Mouse (Mus musculus) cerebellum, postnatal 10 days (tissue): ENCODE data around the gene Rasal2.

Experiments used
- DNase-seq, 2 experiments: peaks; one replicate each; pipeline ENCODE4 v3.0.0; 2021; ENCODE audit warnings: mixed read lengths in 2 of 2

The Rasal2 gene

DNA sequence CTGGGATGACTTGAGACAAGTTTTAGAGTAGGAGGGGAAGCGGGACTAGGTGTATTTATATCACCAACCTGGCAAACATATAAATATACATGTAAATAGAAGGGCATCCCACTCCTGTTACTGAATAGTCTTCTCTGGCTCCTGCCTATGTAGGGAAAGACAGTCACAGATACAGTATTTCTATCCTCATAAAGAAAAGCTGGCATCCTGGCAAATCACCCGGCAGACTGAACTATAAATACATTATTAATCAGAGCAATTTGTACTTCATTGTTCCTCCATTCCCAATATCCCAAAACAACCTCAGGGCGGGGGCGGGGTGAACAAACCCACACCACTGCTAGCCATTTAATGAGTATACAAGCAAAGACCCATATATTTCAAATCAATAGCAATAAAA is 26.7 kb upstream of the Rasal2 start:
- DNase-seq = no peak

- no peak for DNase-seq
These were observed 25.9 kb upstream of the Rasal2 start for GRCm38 (mm10) chr1:157438290-157438689.

- DNase-seq = no peak
These were observed 23.5 kb upstream of the Rasal2 start for GRCm38 (mm10) chr1:157435926-157436325.

GRCm38 (mm10) chr1:157434404-157434803 is 22.0 kb upstream of the Rasal2 start:
- no peak for DNase-seq

DNA sequence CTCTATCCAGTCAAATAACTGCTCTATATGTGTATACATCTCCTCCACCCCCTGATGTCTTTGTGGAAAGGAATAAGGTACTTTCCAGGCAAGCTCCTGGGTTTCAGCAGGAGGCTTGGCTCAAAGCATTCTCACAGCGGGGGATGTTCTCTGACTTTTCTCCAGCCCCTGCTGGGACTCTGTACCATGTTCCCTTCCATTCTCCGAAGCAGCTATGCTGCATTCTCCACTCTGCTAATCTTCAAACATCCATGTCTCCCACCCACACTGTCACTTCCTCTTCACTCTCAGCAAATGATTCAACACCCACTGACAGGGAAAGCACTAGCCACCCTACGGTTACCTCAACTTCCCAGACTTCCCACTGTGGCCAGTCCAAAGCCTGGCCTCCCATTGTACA is 20.9 kb upstream of the Rasal2 start:
- DNase-seq = peak in 1 of 2 experiments; percentile 44

- no peak for DNase-seq
These were observed 16.0 kb upstream of the Rasal2 start for GRCm38 (mm10) chr1:157428366-157428765.

DNA sequence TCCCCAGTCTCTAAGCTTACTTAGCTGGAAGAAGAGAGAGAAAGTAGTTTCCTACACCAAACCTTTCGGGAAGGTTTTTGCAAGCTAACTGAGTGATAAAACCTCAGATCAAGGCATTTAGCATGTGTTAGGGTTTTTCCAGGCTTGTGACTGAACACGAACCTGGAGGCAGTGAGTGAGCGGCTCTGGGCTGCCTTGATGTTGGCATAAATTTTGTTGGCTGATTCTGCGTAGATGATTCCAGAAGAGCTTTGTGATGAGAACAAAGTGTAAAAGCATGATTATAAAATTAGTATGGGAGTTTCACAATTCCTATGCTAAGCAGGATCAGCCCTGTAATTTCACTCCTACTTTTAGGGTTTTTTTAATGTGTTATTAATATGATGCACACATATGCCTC is 15.2 kb upstream of the Rasal2 start:
- no peak for DNase-seq

DNA sequence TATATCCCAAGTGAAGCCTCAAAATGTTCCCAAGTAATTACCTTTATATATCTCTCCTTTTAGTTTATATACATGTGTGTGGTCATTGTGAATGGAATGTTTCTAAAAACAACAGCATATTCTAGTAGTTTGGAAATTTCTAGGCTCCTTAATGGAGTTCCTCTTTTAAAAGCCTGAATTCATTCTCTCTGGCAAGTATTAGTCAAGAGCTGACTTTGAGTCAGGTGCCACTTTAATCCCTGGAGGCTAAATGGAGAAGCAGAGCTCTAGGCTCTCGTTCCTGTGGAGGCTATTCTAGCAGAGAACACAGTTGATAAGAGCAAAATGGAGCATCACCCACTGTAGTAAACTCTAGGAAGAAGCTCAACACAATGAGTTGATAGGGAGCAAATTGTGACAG is 14.5 kb upstream of the Rasal2 start:
- no peak for DNase-seq

- peak; percentile 25 to 42 for DNase-seq
These were observed 13.5 kb upstream of the Rasal2 start for GRCm38 (mm10) chr1:157425741-157426427.

GRCm38 (mm10) chr1:157417861-157418260 is 5.5 kb upstream of the Rasal2 start:
- DNase-seq = no peak

DNA sequence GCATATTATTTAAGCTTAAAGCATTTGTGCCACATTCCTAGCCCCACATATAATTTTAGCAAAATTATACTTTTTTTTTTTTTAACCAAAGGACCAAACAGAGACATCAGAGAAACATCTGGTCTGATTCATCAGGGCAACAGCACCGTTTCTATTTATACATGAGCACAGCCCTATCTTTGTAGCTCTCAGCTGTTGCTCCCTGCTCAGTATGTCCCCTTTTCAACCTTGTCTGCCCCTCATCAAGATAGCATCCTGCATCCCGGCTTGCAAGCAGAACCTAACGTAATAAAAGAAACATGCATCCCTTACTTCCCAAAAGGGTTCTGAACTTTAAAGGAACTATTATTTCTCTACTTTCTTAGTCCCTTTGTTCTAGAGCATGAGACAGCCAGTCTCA is 5.0 kb upstream of the Rasal2 start:
- no peak for DNase-seq

- no peak for DNase-seq
These were observed 4.2 kb upstream of the Rasal2 start for GRCm38 (mm10) chr1:157416628-157417027.

- no peak for DNase-seq
These were observed 3.4 kb upstream of the Rasal2 start for GRCm38 (mm10) chr1:157415771-157416170.

- peak; percentile 83 to 84 for DNase-seq
These were observed 549 bp downstream of the Rasal2 start for GRCm38 (mm10) chr1:157411711-157412380.

DNA sequence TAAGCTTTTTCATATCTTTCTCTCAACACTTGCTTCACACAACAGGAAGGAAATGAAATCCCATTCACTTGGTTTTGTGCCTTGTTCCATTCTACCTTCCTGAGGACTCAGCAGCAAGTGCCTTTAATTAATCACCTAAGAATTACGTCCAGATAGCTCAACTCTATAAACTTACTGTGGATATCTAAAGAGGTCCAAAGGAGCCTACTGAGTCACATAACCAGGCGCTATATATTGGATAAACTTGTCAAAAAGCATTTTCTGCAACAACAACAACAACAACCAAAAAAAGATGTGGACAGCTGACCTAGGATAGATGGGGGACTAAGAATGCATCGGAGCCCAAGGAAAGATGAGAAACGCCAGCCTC is 1.1 kb downstream of the Rasal2 start:
- no peak for DNase-seq

DNA sequence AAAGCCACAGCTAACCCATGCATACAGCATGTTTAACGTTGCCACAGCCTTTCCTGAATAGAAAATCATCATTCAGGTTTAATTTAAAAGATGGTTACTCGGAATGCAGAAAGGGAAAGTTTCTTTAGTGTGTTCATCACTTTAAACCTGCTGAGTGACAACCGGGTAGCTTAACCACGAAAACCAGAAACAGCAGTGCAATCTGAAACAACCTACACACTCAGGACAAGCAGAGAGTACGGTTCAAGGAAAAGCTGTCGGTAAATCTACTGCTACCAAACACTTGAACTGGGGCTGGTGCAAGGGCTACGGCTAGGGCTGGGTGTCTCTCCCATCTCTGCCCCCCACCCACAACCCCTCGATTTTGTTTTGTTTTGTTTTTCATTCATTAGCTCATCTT is 1.5 kb downstream of the Rasal2 start:
- DNase-seq = no peak

DNA sequence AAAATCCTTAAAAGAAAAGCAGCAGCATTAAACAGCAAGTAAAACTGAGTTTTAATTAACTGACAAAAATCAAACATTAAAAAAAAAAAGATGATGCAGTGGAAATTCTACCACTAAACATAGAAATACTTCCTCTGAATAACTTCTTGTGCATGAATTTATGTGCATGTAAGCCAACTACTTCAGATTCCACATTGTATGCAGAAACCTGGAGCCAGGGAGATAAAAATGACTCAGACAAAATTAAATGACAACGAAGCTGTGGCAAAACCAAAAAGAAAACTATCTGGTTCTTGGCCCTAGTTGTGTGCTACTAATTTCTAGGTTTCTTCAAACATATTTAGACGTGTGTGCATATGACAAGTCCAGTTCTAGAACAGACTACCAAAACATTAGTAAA is 2.7 kb downstream of the Rasal2 start:
- DNase-seq = no peak

- no peak for DNase-seq
These were observed 24.4 kb downstream of the Rasal2 start for GRCm38 (mm10) chr1:157388027-157388426.

DNA sequence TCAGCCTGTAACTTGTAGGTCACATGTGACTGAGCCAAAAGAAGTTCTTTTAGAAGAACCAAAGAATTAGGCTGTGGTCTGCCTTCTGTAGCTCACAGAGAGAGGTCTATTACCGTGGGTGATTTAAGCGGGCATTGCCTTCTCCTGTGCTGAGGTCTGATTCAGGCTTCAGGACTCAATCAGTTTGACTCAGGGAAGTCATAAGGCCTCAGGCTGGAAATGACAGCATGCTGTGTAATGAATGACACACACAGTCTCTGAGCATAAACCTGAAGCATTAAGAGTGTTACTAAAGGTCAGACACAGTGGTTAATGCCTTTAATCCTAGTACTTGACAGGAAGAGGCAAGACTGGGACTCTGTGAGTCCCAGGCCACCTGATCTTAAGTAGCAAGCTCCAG is 31.7 kb downstream of the Rasal2 start:
- no peak for DNase-seq

DNA sequence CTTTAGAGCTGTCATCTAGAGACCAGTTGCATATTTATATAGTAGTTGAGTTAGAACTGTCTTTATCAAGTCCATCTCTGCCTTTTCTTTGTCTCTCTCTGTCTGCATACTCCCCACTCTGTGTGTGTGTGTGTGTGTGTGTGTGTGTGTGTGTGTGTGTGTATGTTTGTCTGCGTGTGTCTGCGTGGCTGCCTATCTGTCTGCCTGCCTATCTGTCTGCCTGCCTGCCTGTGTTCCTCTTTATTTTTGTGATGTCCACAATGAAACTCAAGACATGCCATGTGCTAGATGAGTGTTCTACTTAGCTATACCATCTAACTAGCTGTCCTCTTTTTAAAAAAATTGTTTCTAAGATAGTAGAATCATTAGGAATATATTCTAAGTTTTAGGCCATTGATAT is 42.0 kb downstream of the Rasal2 start:
- DNase-seq = no peak

DNA sequence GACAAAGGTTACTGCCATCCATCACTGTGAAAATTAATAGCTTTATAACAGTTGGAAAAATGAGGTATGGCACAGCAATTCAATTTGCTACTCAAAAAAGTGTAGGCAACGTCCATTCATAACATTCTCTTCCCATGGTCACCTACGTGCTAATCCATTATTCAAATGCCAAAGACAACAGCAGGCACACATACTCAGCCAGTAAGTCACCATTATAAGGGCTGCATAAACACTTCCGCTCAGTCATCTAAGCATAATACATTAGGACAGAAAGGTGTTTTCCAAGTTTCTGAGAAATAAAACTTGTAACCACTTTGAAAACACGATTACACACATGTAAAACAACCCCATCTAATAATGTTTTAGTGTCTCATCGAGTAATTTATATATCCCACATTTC is 44.1 kb downstream of the Rasal2 start:
- no peak for DNase-seq

- no peak for DNase-seq
These were observed 65.7 kb downstream of the Rasal2 start for GRCm38 (mm10) chr1:157346661-157347060.

DNA sequence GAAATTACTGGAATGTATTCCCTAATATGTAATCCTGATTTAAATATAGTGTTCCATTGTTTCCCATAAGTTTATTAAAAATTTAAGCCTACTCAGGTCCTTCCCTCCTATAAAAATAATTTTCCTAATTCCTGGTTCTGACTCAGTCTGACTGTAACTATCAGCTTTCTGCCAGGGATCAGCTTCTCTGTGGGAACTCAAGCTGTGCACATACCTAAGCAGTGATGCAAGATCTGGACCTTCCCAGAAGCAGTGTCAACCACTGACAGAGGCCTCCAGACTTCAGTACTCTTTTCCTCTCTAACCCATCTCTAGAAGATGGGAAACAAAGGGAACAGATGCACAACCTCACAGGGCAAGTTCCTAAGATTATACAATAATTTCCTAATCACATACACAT is 68.9 kb downstream of the Rasal2 start:
- peak; percentile 7 to 19 for DNase-seq

DNA sequence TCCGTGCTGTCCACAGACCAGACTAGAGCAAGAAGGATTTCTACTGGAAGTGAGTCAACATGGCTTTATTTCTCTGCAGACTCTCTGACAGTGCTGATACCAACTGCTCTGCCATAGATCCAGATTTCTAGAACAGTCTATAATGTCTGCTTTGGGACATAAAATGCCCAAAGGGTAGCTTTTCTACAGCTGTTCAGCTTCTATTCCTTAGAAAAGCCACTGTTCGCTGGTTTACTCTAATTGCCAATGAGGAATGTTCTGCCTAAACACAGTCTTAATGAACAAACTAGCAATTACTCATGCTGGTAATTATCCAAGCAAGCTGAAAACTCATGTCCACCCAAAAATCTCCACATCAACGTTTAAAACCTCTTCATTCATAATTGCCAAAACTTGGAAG is 77.6 kb downstream of the Rasal2 start:
- no peak for DNase-seq

- no peak for DNase-seq
These were observed 84.3 kb downstream of the Rasal2 start for GRCm38 (mm10) chr1:157328068-157328467.
